Mouse (Mus musculus) brain, adult 2 months (tissue): ENCODE data around the gene Optn.

Experiments used
- DNase-seq: peaks from one replicate; pipeline ENCODE4 v3.0.0; 2011; ENCODE audit warnings: low read depth, low spot score

Gene Optn

GRCm38 (mm10) chr2:4986798-4987197 lies 77.1 kb downstream of the Optn start:
- no peak for DNase-seq

- no peak for DNase-seq
Measured at GRCm38 (mm10) chr2:4985000-4985399, 78.9 kb downstream of the Optn start.

DNA sequence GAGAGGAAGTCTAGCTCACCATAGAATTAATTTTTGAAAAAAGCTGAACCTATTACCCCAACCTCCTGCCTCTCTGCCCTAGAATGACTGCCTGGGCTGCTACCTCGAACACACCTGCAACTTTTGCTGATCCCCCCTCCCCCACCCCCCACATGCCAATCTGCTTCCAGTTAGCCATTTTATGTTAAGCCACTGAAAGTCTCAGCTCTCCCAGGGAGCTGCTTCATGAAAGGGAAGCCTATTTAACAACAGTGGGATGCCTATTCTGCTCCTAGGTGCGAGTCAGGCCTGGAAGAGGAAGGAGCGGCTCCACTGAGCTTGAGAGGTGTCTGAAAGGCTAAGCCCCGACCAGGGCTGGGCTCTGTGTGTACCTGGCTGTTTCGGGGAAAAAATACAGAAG lies 79.9 kb downstream of the Optn start:
- DNase-seq = no peak

- DNase-seq = peak; percentile 79
Measured at GRCm38 (mm10) chr2:4978091-4978490, 85.8 kb downstream of the Optn start.

DNA sequence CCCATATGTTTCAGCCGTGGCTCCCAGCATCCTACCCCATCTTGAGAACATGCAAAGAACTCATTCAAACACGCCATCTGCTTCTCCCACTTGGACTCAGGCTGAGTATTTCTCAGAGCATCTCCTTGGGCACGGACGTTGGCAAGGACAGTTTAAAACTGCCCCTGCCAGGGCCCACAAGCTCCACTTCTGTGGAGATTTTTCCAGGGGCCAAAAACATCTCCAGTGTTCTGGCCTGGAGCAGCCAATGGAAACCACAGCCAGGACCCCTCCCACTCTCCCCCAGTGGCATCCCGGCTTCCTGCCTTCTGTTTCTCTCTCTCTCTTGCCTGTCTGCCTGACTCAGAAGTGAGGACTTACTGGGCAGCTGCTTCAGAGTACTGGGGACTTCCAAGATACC lies 88.0 kb downstream of the Optn start, which contains the start of gene Ucma:
TSS of gene Ucma (plus strand) at position 316 of the 400 bp plus-strand sequence.
- peak; percentile 74 for DNase-seq
